Mouse (Mus musculus) cerebellum, adult (tissue): ENCODE measurements around the gene Vps13a.
"Not testable (repeated sequence)": the region's sequence is repeated elsewhere in the genome, so short reads cannot be mapped to it uniquely, and the experiment has no call there.

Experiments used
- ATAC-seq: cut with Nextera tagmentation; 2 replicates; pipeline ENCODE4 v1.9.2; 2017; ENCODE audit warnings: mild to moderate bottlenecking, moderate library complexity, mixed read lengths; ENCODE audit not compliant: insufficient number of reproducible peaks, low FRiP score, low TSS enrichment

The Vps13a gene

DNA sequence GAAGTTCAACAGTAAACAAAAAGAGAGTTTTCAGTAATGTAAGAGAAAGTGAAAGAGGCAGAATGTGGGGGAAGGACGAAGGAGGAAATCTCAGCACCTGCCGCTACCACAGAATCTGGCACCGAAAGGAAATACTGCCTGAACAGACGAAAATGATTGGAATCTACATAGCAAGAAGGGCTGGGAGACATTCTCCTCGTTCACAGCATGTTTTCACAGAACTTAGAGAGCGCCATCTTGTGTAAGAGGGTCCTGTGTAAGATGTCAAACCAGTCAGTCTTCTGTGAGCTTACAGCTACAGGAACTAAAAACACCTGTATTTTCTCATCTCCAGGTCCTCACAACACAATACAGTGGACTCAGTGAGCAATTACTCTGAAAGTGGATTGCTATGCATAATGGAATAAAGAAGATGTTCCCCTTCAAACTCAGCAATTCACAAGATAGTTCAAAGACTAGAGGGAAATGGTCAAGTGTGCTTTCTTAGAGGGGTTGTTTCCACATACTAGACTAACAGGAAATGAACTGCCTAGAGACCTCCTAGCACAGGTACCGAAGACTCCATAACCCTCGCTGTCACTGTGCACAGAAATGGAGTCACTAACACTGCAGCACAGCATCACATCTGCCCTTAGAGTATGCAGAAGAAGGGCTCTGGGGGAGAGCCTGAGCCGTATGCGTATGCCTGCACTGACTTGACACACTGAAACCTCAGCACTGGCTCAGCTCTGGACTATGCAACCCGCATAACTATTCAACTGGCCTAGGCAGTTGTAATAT lies 7.3 kb downstream of the Vps13a start:
- 0 out of 2 replicates have a peak, but pooled peaks have one; percentile 26 for ATAC-seq

DNA sequence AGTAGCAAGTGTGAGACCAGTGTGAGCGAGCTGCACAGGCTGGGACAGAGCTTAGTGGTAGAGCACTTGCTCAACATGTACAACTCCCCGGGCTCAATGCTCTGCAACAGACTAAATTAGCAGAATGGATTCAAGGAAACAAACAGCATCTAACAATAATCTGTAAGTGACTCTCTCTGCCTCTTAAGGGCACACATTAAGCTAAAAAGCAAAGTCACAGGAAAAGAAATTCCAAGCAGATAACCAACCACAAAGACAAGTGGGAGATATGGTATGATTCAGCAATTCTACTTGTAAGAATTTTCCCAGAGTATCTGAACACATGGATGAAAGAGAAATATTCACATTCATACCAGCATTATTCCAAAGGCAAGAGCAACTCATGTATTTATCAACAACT lies 13.3 kb downstream of the Vps13a start:
- no peak for ATAC-seq

DNA sequence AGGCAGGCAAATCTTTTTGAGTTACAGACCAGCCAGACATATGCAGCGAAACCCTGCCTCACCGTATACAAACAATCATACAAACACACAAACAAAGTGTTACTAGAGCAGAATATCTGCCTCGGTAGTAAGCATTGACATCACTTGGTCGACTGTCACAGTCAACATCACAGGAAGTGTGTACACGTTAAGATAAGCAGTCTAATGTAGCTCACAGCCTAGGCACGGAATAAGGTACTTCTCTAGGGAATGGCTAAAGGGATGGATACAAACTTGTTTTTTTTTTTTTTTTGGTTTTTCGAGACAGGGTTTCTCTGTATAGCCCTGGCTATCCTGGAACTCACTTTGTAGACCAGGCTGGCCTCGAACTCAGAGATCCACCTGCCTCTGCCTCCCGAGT lies 23.3 kb downstream of the Vps13a start:
- ATAC-seq, result not testable (repeated sequence)

- ATAC-seq, result no peak
Observed at GRCm38 (mm10) chr19:16755854-16756253, 24.9 kb downstream of the Vps13a start.

DNA sequence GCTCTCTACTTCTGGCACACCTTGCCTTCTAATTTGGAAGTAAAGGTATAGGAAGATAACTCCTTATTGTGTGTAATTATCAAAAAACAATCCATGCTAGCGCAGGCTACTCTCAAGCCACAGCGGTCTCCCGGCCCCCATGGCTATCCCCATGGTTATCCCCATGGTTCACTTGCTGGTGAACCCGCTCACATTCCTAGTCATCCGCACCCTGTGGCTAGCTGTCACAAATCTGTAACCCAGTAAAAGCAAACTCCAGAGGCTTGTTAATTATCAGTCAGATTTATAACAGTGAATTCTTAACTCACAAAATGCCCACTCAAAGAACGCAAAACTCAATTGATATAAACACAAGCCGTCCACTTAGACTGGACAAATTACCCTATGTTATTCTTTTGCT lies 25.5 kb downstream of the Vps13a start:
- ATAC-seq, result no peak

GRCm38 (mm10) chr19:16753151-16753550 lies 27.6 kb downstream of the Vps13a start:
- ATAC-seq, result no peak

DNA sequence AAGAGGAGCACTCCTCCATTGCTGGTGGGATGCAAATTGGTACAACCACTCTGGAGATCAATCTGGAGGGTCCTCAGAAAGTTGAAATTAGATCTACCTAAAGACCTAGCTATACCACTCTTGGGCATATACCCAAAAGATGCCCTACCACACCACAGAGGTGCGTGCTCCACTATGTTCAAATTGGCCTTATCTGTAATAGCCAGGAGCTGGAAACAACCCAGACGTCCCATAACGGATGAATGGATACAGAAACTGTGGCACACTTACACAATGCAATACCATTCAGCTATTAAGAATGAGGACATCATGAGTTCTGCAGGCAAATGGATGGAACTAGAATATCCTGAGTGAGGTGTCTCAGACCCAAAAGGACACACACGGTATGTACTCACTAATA lies 43.9 kb downstream of the Vps13a start:
- ATAC-seq, result no peak

DNA sequence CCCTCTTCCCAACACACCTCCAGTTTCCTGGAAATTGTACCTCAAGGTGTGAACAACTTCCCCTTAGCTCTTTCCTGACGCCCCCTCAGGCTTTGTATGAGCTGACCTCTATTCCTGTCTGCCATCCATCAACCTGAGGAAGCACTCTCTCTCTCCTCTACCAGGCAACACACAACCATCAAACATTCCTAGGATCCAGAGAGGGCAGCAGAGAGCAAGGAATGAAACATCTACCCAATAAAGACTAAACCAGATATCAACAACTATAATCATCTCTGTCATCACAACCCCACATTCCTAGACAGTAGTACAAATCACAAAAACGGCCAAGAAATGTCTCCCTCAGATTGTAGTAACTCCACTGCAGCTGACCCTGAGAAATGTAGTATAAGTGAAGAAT lies 52.0 kb downstream of the Vps13a start:
- ATAC-seq, result no peak

GRCm38 (mm10) chr19:16715249-16715648 lies 65.5 kb downstream of the Vps13a start:
- no peak for ATAC-seq

DNA sequence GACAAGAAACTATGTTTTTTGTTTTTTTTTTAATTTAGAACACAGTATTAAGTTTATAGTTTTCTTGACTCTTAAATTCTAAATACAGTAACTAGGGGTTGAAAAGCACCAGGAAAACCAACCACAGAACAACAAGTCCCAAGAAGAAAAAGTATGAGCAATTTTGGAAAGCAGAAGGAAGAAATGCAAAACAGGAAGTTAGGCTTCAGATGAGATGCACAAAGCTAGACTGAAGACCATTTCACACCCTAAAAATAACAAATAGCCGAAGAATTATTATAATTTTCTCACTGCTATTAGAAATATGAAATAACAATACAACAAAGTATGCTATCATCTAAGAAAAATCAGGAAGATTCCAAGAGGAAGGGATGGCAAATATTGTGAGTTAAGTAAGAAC lies 78.9 kb downstream of the Vps13a start:
- ATAC-seq, result no peak

- ATAC-seq, result no peak
Observed at GRCm38 (mm10) chr19:16684922-16685321, 95.8 kb downstream of the Vps13a start.

DNA sequence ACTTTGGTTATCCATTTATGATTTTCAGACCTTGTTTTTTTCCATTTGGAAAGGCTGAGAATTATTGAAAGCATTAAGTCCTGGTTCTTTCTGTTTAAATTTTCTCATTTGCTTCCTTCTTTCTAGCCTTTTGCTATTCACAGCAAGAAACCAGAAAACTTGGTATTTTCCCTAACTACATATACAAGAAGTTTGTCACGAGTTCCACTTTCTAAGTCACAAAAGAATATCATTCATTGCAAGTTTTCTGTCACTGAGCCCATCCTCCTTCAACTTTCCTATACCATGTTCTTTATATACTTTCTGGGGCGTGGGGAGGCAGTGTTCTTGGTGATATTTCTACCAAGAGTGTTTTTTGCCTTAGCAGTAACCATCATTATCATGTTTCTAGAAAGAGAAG lies 96.5 kb downstream of the Vps13a start:
- ATAC-seq, result no peak

- ATAC-seq, result no peak
Observed at GRCm38 (mm10) chr19:16625610-16626395, 154.9 kb downstream of the Vps13a start.

DNA sequence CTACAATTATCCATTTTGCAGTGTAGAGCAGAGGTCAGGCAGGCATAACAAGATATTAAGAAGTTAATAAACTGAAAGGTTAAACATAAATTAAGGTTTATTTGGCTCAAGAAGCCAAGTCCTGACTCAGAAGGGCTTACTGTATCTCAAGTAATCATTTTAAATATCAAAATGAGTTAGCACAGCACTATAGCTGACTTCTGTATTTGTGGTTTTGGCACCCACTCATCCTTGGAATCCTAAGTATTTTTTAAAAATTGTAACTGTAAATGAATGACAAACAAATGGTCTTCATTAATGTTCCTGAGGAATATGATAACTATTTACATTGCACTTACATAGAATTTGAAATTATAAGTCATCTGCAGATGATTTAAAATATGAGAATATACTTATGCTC lies 155.7 kb downstream of the Vps13a start:
- ATAC-seq, result no peak

GRCm38 (mm10) chr19:16623154-16623553 lies 157.6 kb downstream of the Vps13a start:
- no peak for ATAC-seq

DNA sequence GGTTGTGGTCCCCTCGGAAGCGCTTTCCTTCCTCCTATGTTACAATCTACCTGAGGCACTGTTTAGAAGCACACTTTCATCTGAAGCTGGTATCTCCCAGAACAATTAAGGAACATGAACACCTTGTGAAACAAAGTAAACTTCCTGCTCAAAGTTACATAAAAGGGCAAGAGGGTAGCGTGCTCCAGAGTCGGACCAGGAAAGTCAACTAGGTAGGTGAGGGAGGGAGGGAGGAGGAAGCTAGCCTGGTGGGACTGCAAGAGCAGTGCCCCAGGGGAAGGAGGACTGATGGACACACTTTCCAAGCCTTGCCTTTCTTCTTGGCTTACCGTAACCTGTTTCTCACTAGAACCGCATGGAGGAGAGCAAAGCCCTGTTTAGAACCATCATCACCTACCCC lies 173.1 kb downstream of the Vps13a start:
- ATAC-seq, result no peak

DNA sequence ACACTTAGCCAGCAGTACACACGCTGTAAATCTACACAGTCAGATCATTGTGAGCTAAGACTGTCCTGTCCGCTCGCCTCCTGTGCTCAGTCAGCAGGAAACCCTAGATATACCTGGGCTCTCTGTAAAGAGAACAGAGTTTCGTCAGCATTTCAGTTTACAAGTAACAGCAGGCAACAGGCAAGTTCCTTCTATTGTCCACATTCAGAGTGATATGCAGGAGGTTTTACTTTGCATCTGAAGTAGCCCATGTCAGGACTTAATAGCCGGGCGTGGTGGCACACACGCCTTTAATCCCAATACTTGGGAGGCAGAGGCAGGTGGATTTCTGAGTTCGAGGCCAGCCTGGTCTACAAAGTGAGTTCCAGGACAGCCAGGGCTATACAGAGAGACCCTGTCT lies 178.7 kb downstream of the Vps13a start:
- ATAC-seq, result no peak

GRCm38 (mm10) chr19:16599298-16599970 lies 181.3 kb downstream of the Vps13a start:
- ATAC-seq, result 0 out of 2 replicates have a peak, but pooled peaks have one; percentile 59

DNA sequence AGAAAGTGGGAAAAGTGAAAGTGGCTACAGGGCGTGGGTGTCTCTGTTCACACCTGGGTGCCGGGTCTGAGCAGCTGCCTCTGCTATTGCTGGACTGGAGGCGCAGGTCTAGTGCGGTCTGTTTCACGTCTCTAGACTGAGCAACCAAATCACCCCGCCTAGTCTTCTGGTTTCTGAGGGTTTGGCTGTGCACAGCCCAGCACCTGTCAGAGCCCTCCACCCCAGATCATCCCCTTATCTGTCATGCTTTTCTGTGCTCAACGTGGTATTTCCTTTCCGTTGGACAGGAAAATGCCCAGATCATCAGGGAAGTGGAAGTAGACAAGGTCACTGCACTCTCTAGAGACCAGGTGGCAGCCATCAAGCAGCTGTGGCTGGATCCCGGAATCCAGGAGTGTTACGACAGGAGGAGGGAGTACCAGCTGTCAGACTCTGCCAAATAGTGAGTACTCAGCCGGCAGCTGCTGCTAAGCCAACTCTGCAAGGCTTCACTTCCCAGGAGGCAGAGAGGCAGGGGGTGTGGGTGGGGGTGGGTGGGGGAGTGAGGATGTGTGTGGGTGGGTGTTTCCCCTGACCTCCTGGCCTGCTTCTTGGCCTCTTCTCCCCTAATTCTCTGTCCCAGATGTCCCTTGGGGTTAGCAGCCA lies 182.0 kb downstream of the Vps13a start:
- ATAC-seq, result no peak

DNA sequence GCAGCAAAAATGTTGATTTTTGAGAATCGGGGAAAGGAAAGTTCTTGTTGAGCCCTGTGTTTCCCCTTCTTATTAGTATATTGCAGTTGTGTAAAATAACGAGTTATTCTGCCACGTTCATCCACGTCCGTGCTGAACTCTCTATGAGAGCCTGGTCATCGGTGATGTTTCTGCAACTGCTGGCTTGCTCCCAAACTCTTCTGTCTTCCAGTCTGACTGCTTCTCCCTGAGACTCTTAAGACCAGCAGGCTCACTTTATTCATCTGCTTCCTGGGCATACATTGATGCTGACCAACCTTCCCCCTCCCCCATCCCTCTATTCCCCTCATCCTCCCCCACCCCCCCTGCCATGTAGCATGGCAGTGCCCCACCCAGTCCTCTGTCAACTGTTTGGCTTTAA lies 183.5 kb downstream of the Vps13a start:
- ATAC-seq, result no peak

GRCm38 (mm10) chr19:16593975-16594317 lies 186.8 kb downstream of the Vps13a start:
- ATAC-seq, result no peak
